Mouse (Mus musculus) forebrain, embryonic 11.5 days (tissue): ENCODE measurements around the gene Map2k6. TPM values are rescaled to one million over a fixed set of nuclear protein-coding genes. Genes with fewer than 3 reads are reported as not detected.

Experiments
- polyA plus RNA-seq: library from polyadenylated mRNA; unstranded; fragments of >200 nt; fragmentation: Nextera tagmentation; extraction: Ambion mirVana; gene quantifications from 2 replicates; pipeline ENCODE4 v1.2.1, GENCODE M21; 2014

The Map2k6 gene
- polyA plus RNA-seq, 1 experiment from 2014 or later = 42.2 TPM

Other genes starting within 250 kb of the Map2k6 start
- gene Abca9, start 230.9 kb upstream of the Map2k6 start, polyA plus RNA-seq = 3.4 and 3.7 TPM in 2 replicates
- gene Abca6, start 147.3 kb upstream of the Map2k6 start, polyA plus RNA-seq = 0.19 and 0.55 TPM in 2 replicates
- gene Abca5, start 61.4 kb upstream of the Map2k6 start, polyA plus RNA-seq = 2.3 and 3.8 TPM in 2 replicates